18 mouse cellular contexts compared by ENCODE assay signal in genomic region chr16:4027211-4027610, GRCm38 (mm10). TPM values are rescaled to one million over a fixed set of nuclear protein-coding genes. Genes with fewer than 3 reads are reported as not detected.
"Had no signal": no experiment of that assay in that cellular context is flagged by ENCODE, and none has a peak within 500 bp of the region (broad histone marks: within the 10 kb centered on the region; RNA-seq: fewer than 3 reads in every experiment).

No protein-coding gene starts in this region.

- H3K4me2 ChIP-seq: liver, embryonic 13.5 days; lung, embryonic 14.5 days; midbrain, embryonic 12.5 days; midbrain, embryonic 15.5 days; neural tube, embryonic 13.5 days; stomach, embryonic 15.5 days had no signal

- H3K4me3 ChIP-seq: layer of hippocampus, adult 2 months; left cerebral cortex, adult 2 months; liver, embryonic 13.5 days; midbrain, embryonic 12.5 days; midbrain, embryonic 15.5 days; myocyte; neural tube, embryonic 13.5 days; stomach, embryonic 15.5 days had no signal

- H3K27ac ChIP-seq: hindbrain, postnatal 0 days; layer of hippocampus, adult 2 months; left cerebral cortex, adult 2 months; liver, embryonic 13.5 days; macrophage; midbrain, embryonic 12.5 days; midbrain, embryonic 15.5 days; neural tube, embryonic 13.5 days; stomach, embryonic 15.5 days had no signal

- H3K4me1 ChIP-seq: midbrain, embryonic 12.5 days; midbrain, embryonic 15.5 days; neural tube, embryonic 13.5 days; stomach, embryonic 15.5 days had no signal

- H3K27me3 ChIP-seq: liver, embryonic 13.5 days; midbrain, embryonic 12.5 days; midbrain, embryonic 15.5 days; neural tube, embryonic 13.5 days; stomach, embryonic 15.5 days had no signal

- H3K9me3 ChIP-seq: liver, embryonic 13.5 days; midbrain, embryonic 15.5 days; neural tube, embryonic 13.5 days; stomach, embryonic 15.5 days had no signal

- H3K36me3 ChIP-seq: liver, embryonic 13.5 days; midbrain, embryonic 12.5 days; midbrain, embryonic 15.5 days; neural tube, embryonic 13.5 days; stomach, embryonic 15.5 days had no signal

- DNase-seq: layer of hippocampus, postnatal 36 days; liver, embryonic 13.5 days; lung, embryonic 14.5 days; right cerebral cortex, postnatal 4 days; spleen, adult 18-20 months; thymus, postnatal 36 days had no signal

- ATAC-seq: hindbrain, postnatal 0 days; inflammation-experienced regulatory T-cells, adult 6 months; lung, postnatal 0 days; midbrain, embryonic 15.5 days had no signal

- H3K9ac ChIP-seq: liver, embryonic 13.5 days; lung, embryonic 14.5 days; midbrain, embryonic 12.5 days; midbrain, embryonic 15.5 days; neural tube, embryonic 13.5 days; stomach, embryonic 15.5 days had no signal

RNA-seq across cellular contexts. Expression of gene Dnase1, which starts 9.5 kb away (rescaled TPM):
- polyA plus RNA-seq: macrophage; urinary bladder, adult 2 months had no signal
